Mouse (Mus musculus) layer of hippocampus, postnatal 14 days (tissue): ENCODE measurements around the gene Lpgat1. TPM values are rescaled to one million over a fixed set of nuclear protein-coding genes. Genes with fewer than 3 reads are reported as not detected.

Source experiments
- DNase-seq, 2 experiments: peaks; one replicate each; pipeline ENCODE4 v3.0.0; 2021 to 2022; ENCODE audit warnings: low spot score in 2 of 2, mixed read lengths in 1 of 2
- long read RNA-seq, 2 experiments: library from polyadenylated mRNA; stranded (forward); transcript quantifications; one replicate each; pipeline ENCODE4 v2.0.0; 2021
- total RNA-seq, 2 experiments: library from RNA; stranded (reverse); gene quantifications; 2 replicates each; pipeline ENCODE4 v1.2.3; 2021

The Lpgat1 gene
- total RNA-seq, result 100 to 1,000 TPM in 1 of 2 experiments, 10 to 100 TPM in 1; 99.1 to 102 TPM
- long read RNA-seq, experiment 1, full-length matches to known transcripts, result 2 of 20 reads
- long read RNA-seq, experiment 1, partial matches to known transcripts, result 10 of 20 reads
- long read RNA-seq, experiment 1, other reads (novel, unspliced or antisense), result 8 of 20 reads
- long read RNA-seq, experiment 2, full-length matches to known transcripts, result 8 of 27 reads
- long read RNA-seq, experiment 2, partial matches to known transcripts, result 1 of 27 reads
- long read RNA-seq, experiment 2, other reads (novel, unspliced or antisense), result 18 of 27 reads

GRCm38 (mm10) chr1:191717601-191718498 lies at the start of gene Lpgat1:
Gene Lpgat1 (plus strand): TSS chr1:191717834.
- DNase-seq, result peak; percentile 43 to 60

GRCm38 (mm10) chr1:191668030-191668429 lies 49.6 kb upstream of the Lpgat1 start:
- no peak for DNase-seq

GRCm38 (mm10) chr1:191674071-191674470 lies 43.6 kb upstream of the Lpgat1 start:
- no peak for DNase-seq

GRCm38 (mm10) chr1:191681633-191682032 lies 36.0 kb upstream of the Lpgat1 start:
- DNase-seq, result no peak

- no peak for DNase-seq
Measured at GRCm38 (mm10) chr1:191687531-191687930, 30.1 kb upstream of the Lpgat1 start.

- DNase-seq, result no peak
Measured at GRCm38 (mm10) chr1:191693231-191693630, 24.4 kb upstream of the Lpgat1 start.

- DNase-seq, result no peak
Measured at GRCm38 (mm10) chr1:191698253-191698795, 19.3 kb upstream of the Lpgat1 start.

- no peak for DNase-seq
Measured at GRCm38 (mm10) chr1:191704535-191704934, 13.1 kb upstream of the Lpgat1 start.

- DNase-seq, result no peak
Measured at GRCm38 (mm10) chr1:191706541-191707078, 11.0 kb upstream of the Lpgat1 start.

- DNase-seq, result no peak
Measured at GRCm38 (mm10) chr1:191709811-191710210, 7.8 kb upstream of the Lpgat1 start.

- DNase-seq, result no peak
Measured at GRCm38 (mm10) chr1:191712224-191712838, 5.3 kb upstream of the Lpgat1 start.

- no peak for DNase-seq
Measured at GRCm38 (mm10) chr1:191713813-191714212, 3.8 kb upstream of the Lpgat1 start.

GRCm38 (mm10) chr1:191715150-191715549 lies 2.5 kb upstream of the Lpgat1 start:
- no peak for DNase-seq

GRCm38 (mm10) chr1:191717141-191717540 lies 493 bp upstream of the Lpgat1 start:
- no peak for DNase-seq

GRCm38 (mm10) chr1:191718522-191719281 lies 1.1 kb downstream of the Lpgat1 start:
- DNase-seq, result peak in 1 of 2 experiments; percentile 32

- DNase-seq, result peak in 1 of 2 experiments; percentile 18
Measured at GRCm38 (mm10) chr1:191719326-191719725, 1.7 kb downstream of the Lpgat1 start.

GRCm38 (mm10) chr1:191720419-191720818 lies 2.8 kb downstream of the Lpgat1 start:
- peak in 1 of 2 experiments; percentile 9 for DNase-seq

- DNase-seq, result no peak
Measured at GRCm38 (mm10) chr1:191722706-191723105, 5.1 kb downstream of the Lpgat1 start.

GRCm38 (mm10) chr1:191723675-191724074 lies 6.0 kb downstream of the Lpgat1 start:
- DNase-seq, result no peak

GRCm38 (mm10) chr1:191724385-191725061 lies 6.9 kb downstream of the Lpgat1 start:
- no peak for DNase-seq
